Mouse (Mus musculus) monocyte, adult 5-6 weeks (primary cell): Measurements from ENCODE around the gene BC051142. TPM values are rescaled to one million over a fixed set of nuclear protein-coding genes. Genes with fewer than 3 reads are reported as not detected.
"Not testable (repeated sequence)": the region's sequence is repeated elsewhere in the genome, so short reads cannot be mapped to it uniquely, and the experiment has no call there.

Source experiments
- ATAC-seq: fragments of 153-309, 156-312 bp; replicated peaks from 2 replicates; pipeline ENCODE4 v1.8.0; 2017; ENCODE audit warnings: mild to moderate bottlenecking; ENCODE audit not compliant: low TSS enrichment, insufficient number of reproducible peaks, severe bottlenecking, poor library complexity, low FRiP score
- total RNA-seq: library from RNA; stranded (forward); fragments of 200-1000, 200-491, 200-594 nt; gene quantifications from 3 replicates; pipeline ENCODE4 v1.2.3, GENCODE M21; 2017

Gene BC051142
- total RNA-seq, 1 experiment from 2014 or later, result not detected

- ATAC-seq, result peak; percentile 70
Observed at GRCm38 (mm10) chr17:34392321-34392720, 6.3 kb upstream of the BC051142 start.

DNA sequence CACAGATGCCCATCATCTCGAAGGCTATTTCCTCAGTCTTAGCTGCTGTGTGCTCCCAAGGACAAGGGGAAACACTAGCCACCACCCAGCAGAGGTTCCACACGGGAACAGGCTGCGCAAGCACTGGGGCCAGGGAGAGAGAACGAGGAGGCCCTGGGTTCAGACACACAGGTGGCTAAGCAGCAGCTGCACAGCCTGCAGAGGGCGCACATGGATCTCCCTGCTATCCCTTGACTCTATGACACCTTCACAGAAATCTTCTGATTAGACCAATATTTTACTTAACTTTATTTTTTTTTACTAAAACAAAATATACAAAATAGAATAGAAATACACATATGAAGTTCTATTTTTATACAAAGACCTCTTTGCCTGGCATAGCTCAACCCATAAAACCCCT is 1.3 kb upstream of the BC051142 start:
- no peak for ATAC-seq

DNA sequence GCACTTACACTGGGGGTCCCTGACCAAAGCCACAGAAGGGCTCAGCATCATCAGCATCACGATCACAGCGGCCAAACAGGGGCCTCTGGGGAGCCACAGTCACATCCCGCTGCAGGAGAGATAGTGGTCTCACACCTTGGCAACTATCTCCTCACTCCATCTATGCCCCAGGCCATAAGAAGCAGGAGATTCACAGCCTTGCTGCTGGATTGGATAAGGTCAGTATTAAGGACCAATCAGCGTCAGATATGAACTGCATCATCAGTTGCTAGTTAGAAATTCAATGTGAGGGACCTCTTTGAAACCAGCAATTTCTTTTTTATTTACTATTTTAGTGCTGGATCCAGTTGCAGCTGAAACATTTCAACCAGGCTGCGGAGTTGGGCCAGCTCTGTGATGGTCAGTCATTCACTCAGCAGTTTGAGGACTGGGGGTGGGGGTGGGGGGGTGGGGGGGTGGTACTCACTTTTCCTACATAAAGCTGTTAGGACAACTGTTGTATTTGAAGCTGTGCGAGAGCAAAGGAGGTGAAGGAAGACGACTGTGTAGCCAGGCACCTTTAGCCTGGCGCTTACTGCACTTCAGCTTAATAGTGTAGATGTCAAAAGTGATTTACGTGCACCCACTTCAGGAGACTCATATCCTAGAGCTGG is 436 bp upstream of the BC051142 start:
- ATAC-seq, result peak; percentile 90

GRCm38 (mm10) chr17:34399394-34399715 is 735 bp downstream of the BC051142 start:
- ATAC-seq, result no peak

- ATAC-seq, result peak; percentile 95
Observed at GRCm38 (mm10) chr17:34411117-34411516, 12.5 kb downstream of the BC051142 start.

DNA sequence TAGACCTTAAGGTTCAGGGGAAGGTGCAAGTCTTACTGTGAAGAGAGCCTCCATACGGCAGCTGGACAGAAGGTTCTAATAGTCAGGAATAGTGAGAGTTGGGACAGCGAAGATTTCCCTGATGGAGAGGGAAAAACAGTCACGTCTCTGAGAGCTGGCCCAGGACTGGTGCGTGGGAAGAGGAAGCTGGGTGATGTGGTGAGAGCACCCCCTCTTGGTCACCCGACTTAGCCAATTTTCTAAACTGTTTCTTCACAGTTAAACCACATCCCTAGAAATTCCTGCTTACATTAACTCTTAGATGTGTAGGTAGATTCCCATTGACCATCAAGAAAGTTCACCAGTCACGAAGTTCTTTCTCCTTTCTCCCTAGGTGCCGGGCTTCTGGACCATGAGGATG is 21.4 kb downstream of the BC051142 start:
- ATAC-seq, result 0 out of 2 replicates have a peak, but pooled peaks have one; percentile 34

GRCm38 (mm10) chr17:34427597-34427996 is 29.0 kb downstream of the BC051142 start:
- ATAC-seq, result no peak

DNA sequence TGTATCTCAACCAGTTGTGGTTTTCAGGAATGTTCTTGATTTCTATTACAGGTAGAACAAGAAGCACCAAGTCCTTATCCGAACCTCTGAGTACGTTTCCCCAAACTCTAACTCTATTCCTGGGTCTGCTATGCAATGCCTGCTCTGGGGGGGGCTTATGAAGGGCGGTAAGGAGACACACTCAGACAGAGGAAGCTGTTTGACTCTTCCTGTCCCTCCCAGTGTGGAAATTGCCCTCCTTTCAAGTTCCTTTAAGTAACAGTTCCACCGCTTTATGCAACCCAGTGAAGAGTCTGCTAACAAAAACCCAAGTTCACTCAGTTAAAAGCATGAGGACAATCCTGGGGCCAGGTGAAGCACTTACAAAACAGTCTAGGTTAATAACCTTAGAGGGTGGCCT is 38.5 kb downstream of the BC051142 start:
- 0 out of 2 replicates have a peak, but pooled peaks have one; percentile 47 for ATAC-seq

- ATAC-seq, result 0 out of 2 replicates have a peak, but pooled peaks have one; percentile 33
Observed at GRCm38 (mm10) chr17:34437606-34438005, 39.0 kb downstream of the BC051142 start.

GRCm38 (mm10) chr17:34438588-34438987 is 40.0 kb downstream of the BC051142 start:
- no peak for ATAC-seq

GRCm38 (mm10) chr17:34439795-34440194 is 41.2 kb downstream of the BC051142 start:
- ATAC-seq, result peak; percentile 59; the same call in 1 of the 2 replicates

DNA sequence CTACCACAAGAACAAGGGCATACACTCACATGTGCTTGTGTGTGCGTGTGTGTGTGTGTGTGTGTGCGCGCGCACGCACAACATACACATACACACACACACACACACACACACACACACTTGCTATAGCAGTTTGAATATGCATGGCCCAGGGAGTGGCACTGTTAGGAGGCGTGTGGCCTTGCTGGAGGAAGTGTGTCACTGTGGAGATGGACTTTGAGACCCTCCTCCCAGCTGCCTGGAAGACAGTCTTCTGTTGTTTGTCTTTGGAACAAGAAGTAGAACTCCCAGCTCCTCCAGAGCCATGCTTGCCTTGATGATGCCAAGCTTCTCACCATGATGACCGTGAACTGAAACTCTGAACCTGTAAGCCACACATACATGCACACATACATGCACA is 43.4 kb downstream of the BC051142 start:
- ATAC-seq, result no peak

DNA sequence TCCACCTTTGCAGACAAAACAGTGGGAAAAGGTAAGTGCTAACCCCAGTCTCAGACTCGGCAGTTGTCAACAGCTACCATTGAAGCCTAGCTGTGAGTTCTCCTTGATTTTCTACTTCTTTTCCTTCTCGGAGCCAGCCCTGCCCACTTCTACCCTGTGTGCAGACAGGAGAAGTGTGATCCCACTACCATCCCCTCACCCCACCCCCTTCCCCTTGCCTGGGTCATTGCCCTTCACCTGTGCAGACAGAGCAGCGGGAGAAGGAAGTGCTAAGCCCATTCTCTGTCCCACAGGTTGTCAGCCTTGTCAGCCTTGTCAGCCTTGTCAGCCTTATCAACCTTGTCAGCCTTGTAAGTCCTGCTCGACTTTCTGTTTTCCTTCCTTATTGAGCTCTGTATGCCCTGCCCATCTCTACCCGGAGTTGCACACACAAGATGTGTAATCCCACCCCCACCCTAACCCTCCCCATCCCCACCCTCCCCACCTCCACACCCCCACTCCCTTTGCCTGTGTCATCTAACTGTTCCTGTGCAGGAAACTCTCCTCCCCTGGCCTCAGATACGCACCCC is 49.9 kb downstream of the BC051142 start:
- no peak for ATAC-seq

GRCm38 (mm10) chr17:34457668-34458067 is 59.0 kb downstream of the BC051142 start:
- ATAC-seq, result no peak; the same call in 1 of the 2 replicates

DNA sequence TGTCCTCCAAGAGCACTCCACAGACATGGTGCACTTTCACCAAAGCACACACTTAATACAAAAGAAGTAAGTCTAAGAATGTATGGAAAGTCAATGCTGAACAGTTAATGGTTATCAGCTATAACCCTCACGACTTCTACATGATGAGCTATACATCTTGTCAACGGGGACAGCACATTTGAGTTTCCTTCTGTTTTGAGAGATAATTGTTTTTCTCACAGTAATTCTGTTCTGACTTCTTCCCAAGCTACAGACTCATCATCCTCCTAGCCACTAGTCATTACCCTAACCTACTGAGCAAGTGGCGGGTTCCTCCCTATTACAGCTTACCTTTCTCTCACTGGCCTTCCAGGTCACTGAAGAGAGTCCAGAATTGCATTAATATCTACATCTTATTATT is 60.6 kb downstream of the BC051142 start:
- ATAC-seq, result no peak

GRCm38 (mm10) chr17:34465906-34466305 is 67.3 kb downstream of the BC051142 start:
- not testable (repeated sequence) for ATAC-seq

DNA sequence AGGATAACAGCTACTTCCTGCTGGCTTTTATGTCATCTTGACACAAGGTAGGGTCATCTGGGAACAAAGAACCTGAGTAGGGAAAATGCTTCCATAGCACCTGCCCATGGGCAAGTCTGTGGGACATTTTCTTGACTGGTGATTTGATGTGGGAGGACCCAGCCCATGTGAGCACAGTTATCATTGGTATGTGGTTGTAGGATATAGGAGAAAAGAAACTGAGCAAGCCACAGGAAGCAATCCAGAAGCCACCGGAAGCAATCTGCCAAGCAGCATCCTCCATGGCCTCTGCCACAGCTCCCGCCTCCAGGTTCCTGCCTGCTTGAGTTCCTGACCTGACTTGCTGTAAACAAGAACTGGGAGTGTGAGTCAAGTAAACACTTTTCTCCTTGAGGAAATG is 71.9 kb downstream of the BC051142 start:
- no peak for ATAC-seq

- no peak for ATAC-seq
Observed at GRCm38 (mm10) chr17:34475060-34475459, 76.4 kb downstream of the BC051142 start.

DNA sequence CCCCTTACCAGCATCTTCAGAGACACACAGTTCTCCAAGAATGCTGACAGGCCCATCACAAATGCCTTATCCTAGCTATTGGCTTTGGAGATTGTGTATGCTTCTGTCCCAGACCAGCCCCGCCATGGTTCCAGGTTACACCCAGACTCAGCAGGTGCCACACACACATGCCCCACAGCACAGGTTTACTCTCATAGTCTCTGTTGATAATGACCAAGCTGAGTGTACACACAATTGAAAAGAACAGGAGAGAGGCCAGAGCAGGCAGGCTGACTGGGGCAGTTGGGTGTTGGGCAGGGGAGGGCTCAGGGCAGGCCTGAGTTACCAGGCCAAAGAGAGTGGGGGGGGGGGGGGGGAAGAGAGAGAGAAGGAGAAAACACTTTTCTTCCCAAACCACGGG is 77.8 kb downstream of the BC051142 start:
- ATAC-seq, result no peak

DNA sequence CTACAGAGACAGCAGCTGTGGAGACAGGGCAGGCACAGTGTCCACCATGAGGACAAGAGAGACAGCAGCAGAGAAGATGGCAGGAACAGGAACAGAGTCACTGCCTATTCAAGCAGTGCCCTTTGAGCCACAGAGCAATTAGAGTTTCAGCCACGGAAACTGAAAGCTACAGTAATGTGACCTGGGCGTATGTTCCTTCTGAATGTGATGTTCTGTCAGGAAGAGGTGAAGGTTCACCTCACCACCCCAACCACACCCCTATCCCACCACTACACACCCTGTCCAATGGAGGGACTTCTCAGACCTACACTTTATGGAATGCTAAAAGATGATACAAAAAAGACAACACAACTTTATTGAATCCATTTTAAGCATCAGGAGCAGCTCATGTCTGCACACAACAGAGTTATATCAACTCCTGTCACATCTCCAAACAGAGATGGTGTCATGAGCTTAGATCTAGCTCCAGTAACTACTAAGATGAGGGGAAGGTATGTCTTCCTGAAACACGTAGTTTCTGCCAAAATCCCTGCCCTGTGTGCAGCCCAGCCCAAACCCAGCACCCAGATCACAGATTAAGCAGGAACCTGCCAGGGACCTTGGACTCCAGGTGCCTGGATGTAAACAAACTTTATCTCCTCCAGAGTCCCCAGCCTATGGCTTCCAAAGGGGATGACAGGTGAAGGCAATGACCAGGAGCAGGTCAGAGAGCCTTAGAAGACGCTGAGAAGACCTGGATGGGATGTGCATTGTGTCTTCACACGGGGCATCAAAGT is 78.8 kb downstream of the BC051142 start, which contains the start of gene Btnl4:
Btnl4 (minus strand) TSS at position 81 of the 776 bp plus-strand sequence.
- ATAC-seq, result not testable (repeated sequence)
